Mouse (Mus musculus): ENCODE measurements around the gene Thap8. TPM values are rescaled to one million over a fixed set of nuclear protein-coding genes. Genes with fewer than 3 reads are reported as not detected.

Thap8 gene
- total RNA-seq, 2 experiments from 2014 or later = 0.33 TPM; not detected in 1

Other genes with a start within 250 kb of the Thap8 start
- 10 to 100 TPM in 1 of 2 experiments, 1 to 10 TPM in 1; 8.9 to 11.2 TPM for gene Zfp14, start 228.7 kb upstream of the Thap8 start, total RNA-seq (2021)
- 1 to 10 TPM; 4.7 to 4.9 TPM for gene Zfp82, start 207.2 kb upstream of the Thap8 start, total RNA-seq (2021)
- gene Gm26920, start 189.7 kb upstream of the Thap8 start, total RNA-seq (2021) = under 1 TPM in 1 of 2 experiments, not detected in 1; 0.64 TPM
- 1 to 10 TPM; 5.9 to 8.7 TPM for gene Zfp566, start 189.6 kb upstream of the Thap8 start, total RNA-seq (2021)
- 10 to 100 TPM; 75.7 to 78.3 TPM for gene Zfp260, start 185.3 kb upstream of the Thap8 start, total RNA-seq (2021)
- gene Zfp382, start 158.2 kb upstream of the Thap8 start, total RNA-seq (2021) = 10 to 100 TPM; 29.8 to 34.3 TPM
- gene Zfp146, start 110.3 kb upstream of the Thap8 start, total RNA-seq (2021) = 10 to 100 TPM; 48.3 to 53.7 TPM
- 1 to 10 TPM; 3.1 to 4.6 TPM for gene Cox7a1, start 96.0 kb upstream of the Thap8 start, total RNA-seq (2021)
- 100 to 1,000 TPM; 205 to 227 TPM for gene Capns1, start 81.3 kb upstream of the Thap8 start, total RNA-seq (2021)
- 10 to 100 TPM; 55.1 to 59.8 TPM for gene Polr2i, start 48.1 kb upstream of the Thap8 start, total RNA-seq (2021)
- 100 to 1,000 TPM; 128 to 131 TPM for gene Tbcb, start 47.8 kb upstream of the Thap8 start, total RNA-seq (2021)
- gene Ovol3, start 44.4 kb upstream of the Thap8 start, total RNA-seq (2021) = not detected
- 1 to 10 TPM in 1 of 2 experiments, under 1 TPM in 1; 0.77 to 1.6 TPM for gene Wdr62, start 325 bp downstream of the Thap8 start, total RNA-seq (2021)
- gene Clip3, start 11.6 kb downstream of the Thap8 start, total RNA-seq (2021) = 100 to 1,000 TPM; 461 to 466 TPM
- 10 to 100 TPM; 55.2 to 63.0 TPM for gene Alkbh6, start 28.6 kb downstream of the Thap8 start, total RNA-seq (2021)
- 10 to 100 TPM; 10.5 to 10.9 TPM for gene Syne4, start 34.7 kb downstream of the Thap8 start, total RNA-seq (2021)
- gene E130208F15Rik, start 41.6 kb downstream of the Thap8 start, total RNA-seq (2021) = under 1 TPM; 0.30 to 0.43 TPM
- 1 to 10 TPM; 6.3 to 6.6 TPM for gene Sdhaf1, start 43.8 kb downstream of the Thap8 start, total RNA-seq (2021)
- gene Lrfn3, start 82.7 kb downstream of the Thap8 start, total RNA-seq (2021) = 10 to 100 TPM; 29.9 to 32.6 TPM
- 10 to 100 TPM; 29.7 to 34.3 TPM for gene Tyrobp, start 133.7 kb downstream of the Thap8 start, total RNA-seq (2021)
- gene Hcst, start 139.8 kb downstream of the Thap8 start, total RNA-seq (2021) = under 1 TPM in 1 of 2 experiments, not detected in 1; 0.99 TPM
- 1 to 10 TPM; 3.0 to 4.2 TPM for gene Nfkbid, start 141.6 kb downstream of the Thap8 start, total RNA-seq (2021)
- gene Aplp1, start 165.4 kb downstream of the Thap8 start, total RNA-seq (2021) = 1,000 to 10,000 TPM; 1,425 to 1,440 TPM
- 10 to 100 TPM; 11.9 to 17.4 TPM for gene Kirrel2, start 177.6 kb downstream of the Thap8 start, total RNA-seq (2021)
- gene Nphs1, start 178.2 kb downstream of the Thap8 start, total RNA-seq (2021) = 1 to 10 TPM in 1 of 2 experiments, under 1 TPM in 1; 0.96 to 1.8 TPM
- not detected for gene Prodh2, start 213.5 kb downstream of the Thap8 start, total RNA-seq (2021)

Data from layer of hippocampus, adult 18-20 months (tissue).